Mouse (Mus musculus): ENCODE results near the gene Bmp8b. TPM values are rescaled to one million over a fixed set of nuclear protein-coding genes. Genes with fewer than 3 reads are reported as not detected.
A peak's percentile ranks its signal among the peaks of the same experiment; 100 is the strongest.
"Not testable (repeated sequence)": the region's sequence is repeated elsewhere in the genome, so short reads cannot be mapped to it uniquely, and the experiment has no call there.

Gene Bmp8b
- polyA plus RNA-seq, 1 experiment from 2014 or later: 1.1 TPM

- Histone ChIP-seq H3K4me2 (ENCODE audit: low read depth, low read length) (no peak overlapping the region), H3K36me3 (ENCODE audit: control insufficient read depth, insufficient read depth, low read length) (no peaks in the 10 kb centered on the region), H3K4me3 (ENCODE audit: low read depth, low read length) (no peak overlapping the region), H3K9me3 (ENCODE audit: control insufficient read depth, low read length) (no peaks in the 10 kb centered on the region), H3K9ac (ENCODE audit: low read depth, low read length) (no peak overlapping the region), H3K27me3 (replicated peaks; ENCODE audit: control insufficient read depth, insufficient read depth, low read length) (no peaks in the 10 kb centered on the region), H3K27ac (replicated peaks; ENCODE audit: low read depth, low read length) (no peak overlapping the region), H3K4me1 (ENCODE audit: control insufficient read depth, insufficient read depth, low read length) (no peaks in the 10 kb centered on the region)
- 28% methylated on average over 4 of the region's 4 CpGs for WGBS
- DNase-seq (ENCODE audit: low spot score) (peak; percentile 61), ATAC-seq (ENCODE audit: low read depth) (no peak)
Observed at GRCm38 (mm10) chr4:123155004-123155403, 50.0 kb downstream of the Bmp8b start.

GRCm38 (mm10) chr4:123155427-123155826 lies 50.5 kb downstream of the Bmp8b start:
- no peaks in the 10 kb centered on the region for H3K36me3 ChIP-seq (ENCODE audit: control insufficient read depth, insufficient read depth, low read length)
- no peak overlapping the region for H3K4me3 ChIP-seq (ENCODE audit: low read depth, low read length)
- no peaks in the 10 kb centered on the region for H3K9me3 ChIP-seq (ENCODE audit: control insufficient read depth, low read length)
- ATAC-seq (ENCODE audit: low read depth) (no peak), DNase-seq (ENCODE audit: low spot score) (no peak)
- no peak overlapping the region for H3K27ac ChIP-seq (replicated peaks; ENCODE audit: low read depth, low read length)
- 73% methylated on average over 2 of the region's 2 CpGs for WGBS
- no peak overlapping the region for H3K4me2 ChIP-seq (ENCODE audit: low read depth, low read length)
- no peaks in the 10 kb centered on the region for H3K4me1 ChIP-seq (ENCODE audit: control insufficient read depth, insufficient read depth, low read length)
- H3K9ac ChIP-seq (ENCODE audit: low read depth, low read length): no peak overlapping the region
- no peaks in the 10 kb centered on the region for H3K27me3 ChIP-seq (replicated peaks; ENCODE audit: control insufficient read depth, insufficient read depth, low read length)

- no peak overlapping the region for H3K4me2 ChIP-seq (ENCODE audit: low read depth, low read length)
- no peaks in the 10 kb centered on the region for H3K36me3 ChIP-seq (ENCODE audit: control insufficient read depth, insufficient read depth, low read length)
- H3K4me3 ChIP-seq (ENCODE audit: low read depth, low read length): no peak overlapping the region
- DNase-seq (ENCODE audit: low spot score) (no peak), ATAC-seq (ENCODE audit: low read depth) (no peak)
- no peaks in the 10 kb centered on the region for H3K4me1 ChIP-seq (ENCODE audit: control insufficient read depth, insufficient read depth, low read length)
- H3K27me3 ChIP-seq (replicated peaks; ENCODE audit: control insufficient read depth, insufficient read depth, low read length): no peaks in the 10 kb centered on the region
- H3K27ac ChIP-seq (replicated peaks; ENCODE audit: low read depth, low read length): no peak overlapping the region
- H3K9me3 ChIP-seq (ENCODE audit: control insufficient read depth, low read length): no peaks in the 10 kb centered on the region
- H3K9ac ChIP-seq (ENCODE audit: low read depth, low read length): no peak overlapping the region
Observed at GRCm38 (mm10) chr4:123155840-123156239, 50.9 kb downstream of the Bmp8b start.

- DNase-seq (ENCODE audit: low spot score) (no peak), ATAC-seq (ENCODE audit: low read depth) (no peak)
- Histone ChIP-seq H3K27me3 (replicated peaks; ENCODE audit: control insufficient read depth, insufficient read depth, low read length) (no peaks in the 10 kb centered on the region), H3K4me2 (ENCODE audit: low read depth, low read length) (no peak overlapping the region), H3K36me3 (ENCODE audit: control insufficient read depth, insufficient read depth, low read length) (no peaks in the 10 kb centered on the region), H3K27ac (replicated peaks; ENCODE audit: low read depth, low read length) (no peak overlapping the region), H3K9ac (ENCODE audit: low read depth, low read length) (no peak overlapping the region), H3K9me3 (ENCODE audit: control insufficient read depth, low read length) (no peaks in the 10 kb centered on the region), H3K4me1 (ENCODE audit: control insufficient read depth, insufficient read depth, low read length) (peaks cover 4% of the 10 kb centered on the region; the same call in 1 of the 2 replicates), H3K4me3 (ENCODE audit: low read depth, low read length) (no peak overlapping the region)
- 79% methylated on average over 6 of the region's 6 CpGs for WGBS
Observed at GRCm38 (mm10) chr4:123160571-123160970, 55.6 kb downstream of the Bmp8b start.

GRCm38 (mm10) chr4:123161251-123161650 lies 56.3 kb downstream of the Bmp8b start:
- not testable (repeated sequence) for H3K9ac ChIP-seq (ENCODE audit: low read depth, low read length); H3K4me1 ChIP-seq (ENCODE audit: control insufficient read depth, insufficient read depth, low read length); H3K4me2 ChIP-seq (ENCODE audit: low read depth, low read length); ATAC-seq (ENCODE audit: low read depth); H3K27me3 ChIP-seq (replicated peaks; ENCODE audit: control insufficient read depth, insufficient read depth, low read length); DNase-seq (ENCODE audit: low spot score); H3K9me3 ChIP-seq (ENCODE audit: control insufficient read depth, low read length); H3K4me3 ChIP-seq (ENCODE audit: low read depth, low read length); H3K27ac ChIP-seq (replicated peaks; ENCODE audit: low read depth, low read length); H3K36me3 ChIP-seq (ENCODE audit: control insufficient read depth, insufficient read depth, low read length)
- 80% methylated on average over 3 of the region's 3 CpGs for WGBS

- Histone ChIP-seq H3K36me3 (ENCODE audit: control insufficient read depth, insufficient read depth, low read length) (no peaks in the 10 kb centered on the region), H3K4me2 (ENCODE audit: low read depth, low read length) (peak overlapping the region; percentile 26; the same call in 1 of the 2 replicates), H3K4me1 (ENCODE audit: control insufficient read depth, insufficient read depth, low read length) (peaks cover 4% of the 10 kb centered on the region; the same call in 1 of the 2 replicates), H3K27ac (replicated peaks; ENCODE audit: low read depth, low read length) (no peak overlapping the region), H3K9me3 (ENCODE audit: control insufficient read depth, low read length) (no peaks in the 10 kb centered on the region), H3K4me3 (ENCODE audit: low read depth, low read length) (no peak overlapping the region), H3K9ac (ENCODE audit: low read depth, low read length) (no peak overlapping the region), H3K27me3 (replicated peaks; ENCODE audit: control insufficient read depth, insufficient read depth, low read length) (no peaks in the 10 kb centered on the region)
- ATAC-seq (ENCODE audit: low read depth) (no peak), DNase-seq (ENCODE audit: low spot score) (no peak)
- 20% methylated on average over 15 of the region's 15 CpGs for WGBS
Observed at GRCm38 (mm10) chr4:123162305-123162917, 57.4 kb downstream of the Bmp8b start.

GRCm38 (mm10) chr4:123164157-123164556 lies 59.2 kb downstream of the Bmp8b start:
- ATAC-seq (ENCODE audit: low read depth) (no peak), DNase-seq (ENCODE audit: low spot score) (no peak)
- Histone ChIP-seq H3K4me3 (ENCODE audit: low read depth, low read length) (no peak overlapping the region), H3K36me3 (ENCODE audit: control insufficient read depth, insufficient read depth, low read length) (no peaks in the 10 kb centered on the region), H3K27ac (replicated peaks; ENCODE audit: low read depth, low read length) (no peak overlapping the region), H3K9ac (ENCODE audit: low read depth, low read length) (no peak overlapping the region), H3K27me3 (replicated peaks; ENCODE audit: control insufficient read depth, insufficient read depth, low read length) (no peaks in the 10 kb centered on the region), H3K4me2 (ENCODE audit: low read depth, low read length) (no peak overlapping the region), H3K9me3 (ENCODE audit: control insufficient read depth, low read length) (peaks cover 3% of the 10 kb centered on the region; the same call in 1 of the 2 replicates), H3K4me1 (ENCODE audit: control insufficient read depth, insufficient read depth, low read length) (peaks cover 4% of the 10 kb centered on the region; the same call in 1 of the 2 replicates)
- 88% methylated on average over 15 of the region's 15 CpGs for WGBS

GRCm38 (mm10) chr4:123171811-123172210 lies 66.8 kb downstream of the Bmp8b start:
- DNase-seq (ENCODE audit: low spot score) (no peak), ATAC-seq (ENCODE audit: low read depth) (no peak)
- Histone ChIP-seq H3K27ac (replicated peaks; ENCODE audit: low read depth, low read length) (no peak overlapping the region), H3K4me2 (ENCODE audit: low read depth, low read length) (no peak overlapping the region), H3K9ac (ENCODE audit: low read depth, low read length) (no peak overlapping the region), H3K27me3 (replicated peaks; ENCODE audit: control insufficient read depth, insufficient read depth, low read length) (peaks cover 4% of the 10 kb centered on the region; the same call in 1 of the 2 replicates), H3K36me3 (ENCODE audit: control insufficient read depth, insufficient read depth, low read length) (no peaks in the 10 kb centered on the region), H3K4me1 (ENCODE audit: control insufficient read depth, insufficient read depth, low read length) (no peaks in the 10 kb centered on the region), H3K4me3 (ENCODE audit: low read depth, low read length) (no peak overlapping the region), H3K9me3 (ENCODE audit: control insufficient read depth, low read length) (peaks cover 8% of the 10 kb centered on the region; the same call in 1 of the 2 replicates)
